Mouse (Mus musculus): ENCODE measurements around the gene Gskip. TPM values are rescaled to one million over a fixed set of nuclear protein-coding genes. Genes with fewer than 3 reads are reported as not detected.

The Gskip gene
- total RNA-seq, 1 experiment, result 7.2 TPM

- DNase-seq (ENCODE audit: low read depth, low spot score), result no peak
- peaks cover 0 to 2% of the 10 kb centered on the region in 2 experiments; a peak in 2 of 4 replicates for H3K4me1 ChIP-seq (ENCODE audit: control insufficient read depth in 2 of 2, insufficient read depth in 2 of 2, low read length in 2 of 2, poor library complexity in 1 of 2)
- H3K36me3 ChIP-seq (ENCODE audit: control insufficient read depth, insufficient read depth, low read length, poor library complexity, severe bottlenecking), result no peaks in the 10 kb centered on the region
- TF ChIP-seq CHD2 (IDR thresholded peaks at IDR 0.05; ENCODE audit: low read depth, low read length) (no peak), MAFK (IDR thresholded peaks at IDR 0.05; ENCODE audit: insufficient read depth, low read depth, low read length) (no peak), ZC3H11A (IDR thresholded peaks at IDR 0.05; ENCODE audit: borderline replicate concordance, low read depth, low read length) (no peak), HCFC1 (IDR thresholded peaks at IDR 0.05; ENCODE audit: borderline replicate concordance, insufficient read depth, low read length) (no peak), ZNF384 (IDR thresholded peaks at IDR 0.05; ENCODE audit: low read depth, low read length) (no peak)
- H3K9me3 ChIP-seq (ENCODE audit: control insufficient read depth, insufficient read depth, low read depth, low read length), result no peaks in the 10 kb centered on the region
- H3K4me3 ChIP-seq (ENCODE audit: insufficient read depth in 1 of 2, low read depth in 1 of 2, low read length in 2 of 2, poor library complexity in 1 of 2, severe bottlenecking in 1 of 2), result no peak overlapping the region
- H3K27ac ChIP-seq (ENCODE audit: insufficient read depth, low read depth, low read length, poor library complexity, severe bottlenecking), result no peak overlapping the region
- no peak overlapping the region for H3K9ac ChIP-seq (ENCODE audit: insufficient read depth, low read depth, low read length, poor library complexity, severe bottlenecking)
- in situ Hi-C loops (cut with MboI; ENCODE audit: low sequenced_read_pairs in 2 of 2, unreplicated experiment in 2 of 2), result no loop called here
These were observed 37.0 kb downstream of the Gskip start for GRCm38 (mm10) chr12:105721452-105722132.

GRCm38 (mm10) chr12:105722657-105723056, 38.0 kb downstream of the Gskip start:
- DNase-seq (ENCODE audit: low read depth, low spot score), result no peak

GRCm38 (mm10) chr12:105724616-105725015, 40.0 kb downstream of the Gskip start:
- in situ Hi-C loops (cut with MboI; ENCODE audit: low sequenced_read_pairs in 2 of 2, unreplicated experiment in 2 of 2), result no loop called here
- no peak overlapping the region for H3K4me3 ChIP-seq (ENCODE audit: insufficient read depth in 1 of 2, low read depth in 1 of 2, low read length in 2 of 2, poor library complexity in 1 of 2, severe bottlenecking in 1 of 2)
- H3K36me3 ChIP-seq (ENCODE audit: control insufficient read depth, insufficient read depth, low read length, poor library complexity, severe bottlenecking), result no peaks in the 10 kb centered on the region
- no peaks in the 10 kb centered on the region; a peak in 1 of 4 replicates for H3K4me1 ChIP-seq (ENCODE audit: control insufficient read depth in 2 of 2, insufficient read depth in 2 of 2, low read length in 2 of 2, poor library complexity in 1 of 2)
- TF ChIP-seq HCFC1 (IDR thresholded peaks at IDR 0.05; ENCODE audit: borderline replicate concordance, insufficient read depth, low read length) (no peak), CHD2 (IDR thresholded peaks at IDR 0.05; ENCODE audit: low read depth, low read length) (no peak), ZC3H11A (IDR thresholded peaks at IDR 0.05; ENCODE audit: borderline replicate concordance, low read depth, low read length) (no peak), MAFK (IDR thresholded peaks at IDR 0.05; ENCODE audit: insufficient read depth, low read depth, low read length) (no peak), ZNF384 (IDR thresholded peaks at IDR 0.05; ENCODE audit: low read depth, low read length) (no peak)
- H3K27ac ChIP-seq (ENCODE audit: insufficient read depth, low read depth, low read length, poor library complexity, severe bottlenecking), result no peak overlapping the region
- H3K9ac ChIP-seq (ENCODE audit: insufficient read depth, low read depth, low read length, poor library complexity, severe bottlenecking), result no peak overlapping the region
- DNase-seq (ENCODE audit: low read depth, low spot score), result no peak
- no peaks in the 10 kb centered on the region for H3K9me3 ChIP-seq (ENCODE audit: control insufficient read depth, insufficient read depth, low read depth, low read length)

More at GRCm38 (mm10) chr12:105722657-105723056, 38.0 kb downstream of the Gskip start:
- Histone ChIP-seq H3K27ac (ENCODE audit: insufficient read depth, low read depth, low read length, poor library complexity, severe bottlenecking) (no peak overlapping the region), H3K36me3 (ENCODE audit: control insufficient read depth, insufficient read depth, low read length, poor library complexity, severe bottlenecking) (no peaks in the 10 kb centered on the region), H3K4me1 (ENCODE audit: control insufficient read depth in 2 of 2, insufficient read depth in 2 of 2, low read length in 2 of 2, poor library complexity in 1 of 2) (peaks cover 0 to 2% of the 10 kb centered on the region in 2 experiments; a peak in 2 of 4 replicates), H3K9ac (ENCODE audit: insufficient read depth, low read depth, low read length, poor library complexity, severe bottlenecking) (no peak overlapping the region), H3K9me3 (ENCODE audit: control insufficient read depth, insufficient read depth, low read depth, low read length) (no peaks in the 10 kb centered on the region), H3K4me3 (ENCODE audit: insufficient read depth in 1 of 2, low read depth in 1 of 2, low read length in 2 of 2, poor library complexity in 1 of 2, severe bottlenecking in 1 of 2) (no peak overlapping the region)
- in situ Hi-C loops (cut with MboI; ENCODE audit: low sequenced_read_pairs in 2 of 2, unreplicated experiment in 2 of 2), result no loop called here
- no peak; the same call in 1 of the 2 replicates for TF ChIP-seq ZC3H11A (IDR thresholded peaks at IDR 0.05; ENCODE audit: borderline replicate concordance, low read depth, low read length)
- no peak for TF ChIP-seq CHD2 (IDR thresholded peaks at IDR 0.05; ENCODE audit: low read depth, low read length)
- peak; percentile 52; the same call in 1 of the 2 replicates for TF ChIP-seq ZNF384 (IDR thresholded peaks at IDR 0.05; ENCODE audit: low read depth, low read length)
- TF ChIP-seq MAFK (IDR thresholded peaks at IDR 0.05; ENCODE audit: insufficient read depth, low read depth, low read length), result no peak
- no peak for TF ChIP-seq HCFC1 (IDR thresholded peaks at IDR 0.05; ENCODE audit: borderline replicate concordance, insufficient read depth, low read length)

- Histone ChIP-seq H3K36me3 (ENCODE audit: control insufficient read depth, insufficient read depth, low read length, poor library complexity, severe bottlenecking) (no peaks in the 10 kb centered on the region), H3K4me3 (ENCODE audit: insufficient read depth in 1 of 2, low read depth in 1 of 2, low read length in 2 of 2, poor library complexity in 1 of 2, severe bottlenecking in 1 of 2) (no peak overlapping the region), H3K9me3 (ENCODE audit: control insufficient read depth, insufficient read depth, low read depth, low read length) (no peaks in the 10 kb centered on the region), H3K9ac (ENCODE audit: insufficient read depth, low read depth, low read length, poor library complexity, severe bottlenecking) (no peak overlapping the region), H3K27ac (ENCODE audit: insufficient read depth, low read depth, low read length, poor library complexity, severe bottlenecking) (no peak overlapping the region), H3K4me1 (ENCODE audit: control insufficient read depth in 2 of 2, insufficient read depth in 2 of 2, low read length in 2 of 2, poor library complexity in 1 of 2) (peaks cover 0 to under 1% of the 10 kb centered on the region in 2 experiments; a peak in 1 of 4 replicates)
- no peak for TF ChIP-seq ZNF384 (IDR thresholded peaks at IDR 0.05; ENCODE audit: low read depth, low read length)
- no peak for TF ChIP-seq MAFK (IDR thresholded peaks at IDR 0.05; ENCODE audit: insufficient read depth, low read depth, low read length)
- no peak for TF ChIP-seq HCFC1 (IDR thresholded peaks at IDR 0.05; ENCODE audit: borderline replicate concordance, insufficient read depth, low read length)
- TF ChIP-seq ZC3H11A (IDR thresholded peaks at IDR 0.05; ENCODE audit: borderline replicate concordance, low read depth, low read length), result no peak
- no peak for TF ChIP-seq CHD2 (IDR thresholded peaks at IDR 0.05; ENCODE audit: low read depth, low read length)
- no peak for DNase-seq (ENCODE audit: low read depth, low spot score)
- in situ Hi-C loops (cut with MboI; ENCODE audit: low sequenced_read_pairs in 2 of 2, unreplicated experiment in 2 of 2), result no loop called here
These were observed 41.1 kb downstream of the Gskip start for GRCm38 (mm10) chr12:105725736-105726135.

Measured in ES-E14 (cell line).